Mouse (Mus musculus) heart, adult 8-10 months (tissue): ENCODE measurements at regions not wholly inside any gene's neighbourhood (a gene's known extent, or its start where the extent isn't known, plus 50 kb on each side); places are given as distances from the start of the nearest gene placed in this dataset.
"Not testable (repeated sequence)": the region's sequence is repeated elsewhere in the genome, so short reads cannot be mapped to it uniquely, and the experiment has no call there.

ENCODE experiments used
- DNase-seq: peaks from one replicate; pipeline ENCODE4 v3.0.0; 2022; ENCODE audit warnings: low spot score

GRCm38 (mm10) chr17:16926200-16926599, 137.7 kb upstream of the Zfp960 start:
- DNase-seq: no peak

DNA sequence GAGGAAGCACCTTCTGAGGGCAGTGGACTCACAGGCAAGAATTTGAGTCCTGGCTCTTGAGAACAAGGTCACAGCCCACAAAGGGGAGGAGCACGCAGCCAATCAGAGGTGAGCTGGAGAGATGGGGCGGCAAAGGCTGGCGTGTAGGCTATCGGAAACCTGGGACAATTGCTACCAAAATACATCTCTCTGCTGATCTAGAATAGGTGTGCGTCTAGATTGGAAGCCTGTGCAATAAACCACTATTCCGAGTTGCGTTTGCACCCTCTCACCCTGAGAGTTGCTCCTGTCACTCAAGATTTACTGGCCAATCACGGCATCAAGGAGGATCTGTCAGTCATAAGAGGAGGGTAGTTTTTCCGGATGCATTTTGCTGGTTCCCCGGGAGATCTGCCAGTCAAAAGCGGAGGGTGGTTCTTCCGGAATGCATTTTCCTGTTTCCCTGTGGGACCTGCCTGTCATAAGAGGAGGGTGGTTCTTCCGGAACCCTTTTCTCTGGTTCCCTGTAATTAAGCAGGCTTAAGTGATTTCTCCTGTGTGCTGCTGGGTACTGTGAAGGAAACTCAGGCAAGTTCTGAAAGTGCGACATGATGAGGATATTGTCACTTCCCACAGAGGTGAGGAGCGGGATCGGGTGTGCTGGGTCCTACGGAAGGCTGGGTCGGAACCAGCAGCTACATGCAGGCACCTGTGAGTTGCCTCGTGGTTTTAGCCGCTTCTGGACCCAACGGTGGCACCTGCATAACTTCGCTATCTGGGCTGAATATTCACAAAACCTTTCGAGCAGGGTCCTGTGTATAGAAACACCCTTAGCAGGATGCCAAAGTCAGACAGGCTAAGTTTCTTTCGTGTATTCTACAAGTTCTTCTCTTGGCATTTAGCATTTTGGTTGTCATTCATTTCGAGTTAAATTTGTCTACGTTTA, 112.6 kb upstream of the Zfp960 start:
- DNase-seq: peak; percentile 97

GRCm38 (mm10) chr17:16952146-16952545, 111.8 kb upstream of the Zfp960 start:
- not testable (repeated sequence) for DNase-seq

GRCm38 (mm10) chr17:16997241-16997640, 66.7 kb upstream of the Zfp960 start:
- DNase-seq: not testable (repeated sequence)

- peak; percentile 95 for DNase-seq
These were observed 59.2 kb upstream of the Zfp960 start for GRCm38 (mm10) chr17:17004632-17005265.

GRCm38 (mm10) chr17:17005267-17005666, 58.6 kb upstream of the Zfp960 start:
- not testable (repeated sequence) for DNase-seq
